Mouse (Mus musculus): ENCODE results near the gene Olfr895.

The Olfr895 gene

DNA sequence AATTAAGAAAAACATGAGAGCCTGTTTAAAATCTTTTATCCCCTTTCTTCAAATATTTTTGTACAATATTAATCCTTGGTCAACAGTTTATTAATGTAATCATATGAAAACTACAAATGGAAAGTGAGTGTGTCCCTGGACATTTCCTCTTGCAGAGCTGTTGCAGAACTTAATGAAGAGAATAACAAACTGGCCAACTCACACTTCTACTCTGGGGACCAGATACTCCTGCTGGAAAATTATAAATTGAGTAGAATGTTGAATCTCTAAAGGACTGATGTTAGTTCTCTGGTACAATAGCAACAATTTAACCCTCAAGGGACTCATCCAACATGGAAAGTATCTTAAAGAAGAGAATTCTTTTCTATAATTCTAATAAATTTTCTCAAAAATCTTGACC lies at the start of gene Olfr895:
Olfr895 (plus strand) TSS at position 301 of the 400 bp plus-strand sequence.
- in situ Hi-C loops (cut with MboI; ENCODE audit: low pct_unique_long_range_greater_than_20kb in 1 of 2, low sequenced_read_pairs in 2 of 2, unreplicated experiment in 1 of 2), result no loop called here

DNA sequence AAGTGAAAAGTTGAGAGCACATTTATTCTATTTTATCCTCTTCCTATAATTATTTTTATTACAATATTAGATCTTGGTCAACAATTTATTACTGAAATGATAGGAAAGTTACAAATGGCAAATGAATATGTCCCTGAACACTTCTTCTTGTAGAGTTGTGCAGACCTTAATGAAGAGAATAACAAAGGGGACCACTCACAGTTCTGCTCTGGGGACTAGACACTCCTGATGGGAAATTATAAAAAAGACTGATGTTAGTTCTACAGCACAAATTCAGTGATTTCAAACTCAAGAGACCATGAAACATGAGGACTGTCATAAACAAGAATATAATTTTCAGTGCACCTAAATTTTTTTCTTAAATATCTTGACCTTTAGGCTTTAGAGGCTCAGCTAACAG lies 15.2 kb upstream of the Olfr895 start, which contains the start of gene Olfr143:
Olfr143 (plus strand) TSS at position 301 of the 400 bp plus-strand sequence.
- in situ Hi-C loops (cut with MboI; ENCODE audit: low pct_unique_long_range_greater_than_20kb in 1 of 2, low sequenced_read_pairs in 2 of 2, unreplicated experiment in 1 of 2), result no loop called here

DNA sequence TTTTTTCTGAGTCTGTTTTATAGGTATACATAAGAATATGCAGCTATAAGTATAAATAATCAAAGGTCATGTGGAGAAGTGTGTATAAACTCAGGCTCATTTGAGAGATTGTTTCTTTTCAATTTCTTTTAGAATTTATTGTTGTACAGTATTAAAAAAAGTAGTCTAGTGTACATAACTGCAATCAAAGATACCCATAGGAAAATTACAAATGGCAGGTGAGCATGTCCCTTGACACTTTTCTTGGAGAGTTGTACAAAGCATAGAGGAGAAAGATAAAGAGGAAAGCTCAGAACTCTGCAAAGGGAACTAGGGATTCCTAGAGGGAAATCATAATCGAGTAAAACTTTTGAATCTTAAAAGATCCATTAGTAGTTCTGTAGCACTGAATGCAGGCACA lies 23.2 kb downstream of the Olfr895 start, which contains the start of gene Olfr896-ps1:
Olfr896-ps1 (plus strand) TSS at position 301 of the 400 bp plus-strand sequence.
- in situ Hi-C loops (cut with MboI; ENCODE audit: low pct_unique_long_range_greater_than_20kb in 1 of 2, low sequenced_read_pairs in 2 of 2, unreplicated experiment in 1 of 2), result no loop called here

Data from mouse embryonic stem cell (cell line).